Mouse (Mus musculus) cerebral cortex, adult 2 months (tissue): ENCODE measurements around the gene Trp53.

ENCODE experiments used
- WGBS: fragments of 180-500 bp; shearing (Covaris S2); methylation state at CpG from one replicate; pipeline ENCODE4 v1.1.7; 2018; 5-methylcytosine and 5-hydroxymethylcytosine counted together

Trp53 gene

DNA sequence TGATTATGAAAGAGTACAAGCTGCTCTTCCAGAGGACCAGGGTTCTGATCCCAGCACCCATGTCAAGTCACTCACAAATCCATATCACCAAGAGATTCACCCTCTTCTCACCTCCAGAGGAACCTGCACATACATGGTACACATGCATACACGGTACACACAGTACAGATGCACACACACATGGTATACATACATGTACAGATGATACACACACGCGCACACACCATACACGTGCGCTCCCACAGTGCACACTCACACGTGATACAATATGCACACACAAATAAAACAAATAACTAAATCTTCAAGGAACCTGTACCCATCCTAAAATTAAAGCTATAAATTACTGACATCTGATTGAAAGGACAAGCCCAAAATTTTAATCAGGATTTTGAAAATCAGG is 14.7 kb downstream of the Trp53 start:
- WGBS = 95% methylated on average over 6 of the region's 6 CpGs

- 50% methylated on average over 9 of the region's 9 CpGs for WGBS
Measured at GRCm38 (mm10) chr11:69599436-69599835, 19.3 kb downstream of the Trp53 start.

DNA sequence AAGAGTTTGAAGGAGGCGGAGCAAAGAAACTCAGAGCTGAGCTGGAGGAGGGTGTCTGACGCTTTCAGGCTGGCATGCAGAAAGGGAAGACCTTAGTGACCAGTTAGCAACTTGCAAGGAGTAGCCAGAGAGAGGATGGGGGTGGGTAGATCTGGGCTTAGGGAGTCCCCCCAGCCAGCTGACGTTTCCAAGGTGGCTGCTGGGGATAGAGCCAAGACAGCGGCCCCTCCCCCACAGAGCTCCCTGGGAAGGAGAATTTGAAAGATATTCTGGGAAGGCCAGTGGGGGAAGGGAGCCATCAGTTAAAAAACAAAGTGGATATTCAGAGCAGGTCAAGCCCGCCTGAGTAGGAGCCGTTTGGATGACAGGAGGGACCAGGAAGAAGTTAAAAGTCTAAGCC is 19.9 kb downstream of the Trp53 start:
- 25% methylated on average over 6 of the region's 6 CpGs for WGBS

- 61% methylated on average over 3 of the region's 3 CpGs for WGBS
Measured at GRCm38 (mm10) chr11:69601768-69602167, 21.6 kb downstream of the Trp53 start.

- 52% methylated on average over 8 of the region's 8 CpGs for WGBS
Measured at GRCm38 (mm10) chr11:69603516-69603915, 23.4 kb downstream of the Trp53 start.

GRCm38 (mm10) chr11:69604347-69604746 is 24.2 kb downstream of the Trp53 start:
- WGBS = 55% methylated on average over 3 of the region's 3 CpGs

- under 1% methylated on average over 70 of the region's 73 CpGs for WGBS
Measured at GRCm38 (mm10) chr11:69604795-69605664, 24.9 kb downstream of the Trp53 start.

DNA sequence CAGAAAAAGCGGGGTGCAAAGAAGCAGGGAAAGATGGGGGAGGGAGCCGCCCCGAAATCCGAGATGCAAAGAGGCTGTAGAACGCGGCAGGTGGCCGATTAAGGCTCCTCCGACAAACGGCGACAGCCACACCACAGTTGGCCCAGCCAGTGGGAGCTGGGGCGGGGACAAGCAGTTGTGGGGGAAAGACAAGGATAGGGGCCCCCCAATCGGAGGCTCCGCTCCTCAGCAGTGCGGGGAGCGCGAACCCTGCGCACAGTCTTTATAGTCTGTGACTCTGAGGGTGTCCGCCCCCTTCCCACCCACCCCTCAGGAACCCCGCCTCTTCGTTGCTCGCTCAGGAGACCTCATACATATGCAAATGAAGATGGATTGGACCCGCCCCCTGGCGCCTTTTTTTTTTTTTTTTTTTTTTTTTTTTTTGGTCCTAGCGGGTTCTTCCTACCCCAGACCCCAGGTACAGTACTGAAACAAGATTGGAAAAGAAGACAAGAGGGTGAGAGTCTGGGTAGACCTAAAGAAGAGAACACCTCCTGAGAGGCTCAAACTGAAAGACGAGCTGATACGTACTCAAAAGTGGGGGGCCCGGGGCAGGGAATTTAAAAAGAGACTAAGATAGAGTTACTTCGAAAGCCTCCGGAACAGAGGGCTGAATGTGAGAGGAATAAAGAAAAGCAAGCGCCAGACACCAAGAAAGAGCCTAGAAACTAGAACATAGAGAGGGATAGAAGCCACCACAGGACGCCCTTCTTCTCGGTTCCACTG is 25.7 kb downstream of the Trp53 start, which contains the start of gene Atp1b2:
TSS of gene Atp1b2 (minus strand) at position 217 of the 765 bp plus-strand sequence.
- WGBS = 2% methylated on average over 32 of the region's 32 CpGs

DNA sequence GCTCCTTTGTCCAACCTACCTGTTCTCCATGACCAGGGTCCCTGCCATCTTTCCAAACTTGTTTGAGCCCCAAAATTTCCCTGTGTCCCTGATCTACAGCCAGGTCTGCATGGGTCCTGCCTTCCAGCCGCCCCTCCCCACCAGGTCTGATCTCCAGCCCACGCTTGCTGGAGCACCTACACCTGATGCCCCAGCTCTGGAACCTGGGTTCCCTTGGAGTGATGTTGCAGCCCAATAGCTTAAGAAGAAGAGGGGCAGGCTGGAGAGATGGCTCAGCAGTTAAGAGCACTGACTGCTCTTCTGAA is 26.3 kb downstream of the Trp53 start:
- WGBS = 60% methylated on average over 2 of the region's 2 CpGs

- 84% methylated on average over 2 of the region's 2 CpGs for WGBS
Measured at GRCm38 (mm10) chr11:69606832-69607231, 26.7 kb downstream of the Trp53 start.

DNA sequence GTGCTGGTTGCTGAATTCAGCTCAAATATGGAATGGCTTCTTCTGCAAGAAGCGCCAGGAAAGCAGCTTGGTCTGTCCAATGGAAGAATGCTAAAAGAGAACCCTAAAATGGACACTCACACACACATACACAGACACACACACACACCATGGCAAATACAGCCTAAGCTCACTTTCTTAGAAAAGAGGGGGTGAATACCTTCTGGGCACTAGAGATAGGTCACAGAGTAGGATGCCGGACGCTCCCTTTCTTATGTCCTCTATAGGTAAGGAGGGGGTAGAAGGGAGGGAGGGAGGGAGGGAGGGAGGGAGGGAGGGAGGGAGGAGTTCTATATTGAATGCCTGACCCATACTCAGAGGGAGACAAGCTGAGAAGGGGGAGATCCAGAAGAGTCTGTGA is 28.4 kb downstream of the Trp53 start:
- 95% methylated on average over 3 of the region's 3 CpGs for WGBS

DNA sequence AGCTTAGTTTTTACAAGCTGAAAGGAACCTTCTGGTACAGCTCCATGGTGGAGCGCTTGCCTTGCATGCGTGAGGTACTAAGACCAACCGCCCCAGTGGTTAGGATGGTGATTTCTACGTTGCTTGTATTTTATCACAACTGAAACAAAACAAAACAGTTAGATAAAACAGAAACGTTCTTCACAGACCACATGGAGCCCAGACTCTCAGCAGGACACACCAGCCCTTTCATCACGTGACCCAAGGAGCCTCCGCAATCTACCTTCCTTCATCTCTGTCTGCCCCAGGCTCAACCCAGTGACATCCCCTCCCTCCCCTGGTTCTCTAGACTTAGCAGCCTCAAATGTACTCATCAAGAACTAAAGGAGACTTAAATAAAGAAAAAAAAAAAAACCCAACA is 29.3 kb downstream of the Trp53 start:
- WGBS = 76% methylated on average over 7 of the region's 7 CpGs

- WGBS = 65% methylated on average over 4 of the region's 4 CpGs
Measured at GRCm38 (mm10) chr11:69610899-69611298, 30.7 kb downstream of the Trp53 start.

- WGBS = 8% methylated on average over 19 of the region's 19 CpGs
Measured at GRCm38 (mm10) chr11:69613553-69614256, 33.5 kb downstream of the Trp53 start.

DNA sequence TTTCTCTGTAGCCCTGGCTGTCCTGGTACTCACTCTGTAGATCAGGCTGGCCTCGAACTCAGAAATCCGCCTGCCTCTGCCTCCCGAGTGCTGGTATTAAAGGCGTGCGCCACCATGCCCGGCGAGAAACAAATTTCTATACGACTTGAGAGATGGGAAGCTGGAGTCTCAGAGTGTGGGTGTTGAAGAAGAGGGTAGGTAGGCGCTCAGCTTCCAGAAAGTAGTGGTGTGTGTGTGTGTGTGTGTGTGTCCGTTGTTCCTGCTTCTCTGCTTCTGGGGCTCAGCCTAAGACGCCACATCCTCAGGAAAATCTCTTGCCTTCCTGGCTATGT is 34.1 kb downstream of the Trp53 start:
- WGBS = 42% methylated on average over 11 of the region's 11 CpGs

DNA sequence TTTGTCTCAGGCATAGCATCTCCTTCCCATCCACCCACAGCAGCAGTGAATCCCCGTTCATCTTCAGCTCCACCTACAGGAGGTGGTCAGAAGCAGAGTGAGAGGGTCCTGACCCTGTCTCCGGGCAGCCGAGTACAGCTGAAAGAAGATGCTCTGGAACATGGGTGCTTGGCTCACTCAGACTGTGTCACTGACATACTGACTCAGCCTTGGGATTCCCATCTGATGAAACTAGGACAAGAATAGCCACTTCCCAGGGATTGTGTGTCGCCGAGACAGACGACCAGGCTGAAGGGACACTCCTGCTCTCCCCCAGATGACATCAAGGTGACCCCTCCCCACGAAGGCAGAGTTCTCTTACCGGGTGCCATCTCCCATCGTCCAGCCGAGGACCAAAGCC is 36.6 kb downstream of the Trp53 start:
- 50% methylated on average over 10 of the region's 10 CpGs for WGBS

DNA sequence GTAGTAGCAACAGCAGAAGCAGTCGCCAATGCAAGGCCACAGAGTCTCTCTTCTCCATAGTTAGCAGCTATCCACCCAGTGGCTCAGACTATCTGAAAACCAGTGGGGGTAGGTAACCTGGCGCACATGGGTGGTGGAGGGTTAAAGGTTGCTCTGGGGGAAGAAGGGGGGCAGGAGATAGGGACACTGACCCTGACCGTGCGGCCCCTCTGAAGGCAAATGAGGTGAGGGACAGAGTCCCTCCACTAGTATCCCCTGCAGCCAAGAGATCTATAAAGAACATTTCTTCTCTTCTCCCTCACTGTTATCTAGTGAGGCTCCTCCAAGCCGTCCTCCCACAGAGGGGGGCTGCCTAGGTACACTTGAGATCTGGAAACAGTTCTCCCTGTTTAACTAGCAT is 37.6 kb downstream of the Trp53 start, which contains the start of gene Shbg:
TSS of gene Shbg (minus strand) at position 101 of the 400 bp plus-strand sequence.
- WGBS = 82% methylated on average over 5 of the region's 5 CpGs

GRCm38 (mm10) chr11:69620394-69621081 is 40.4 kb downstream of the Trp53 start:
- whole genome bisulfite sequencing = 60% methylated on average over 7 of the region's 7 CpGs

GRCm38 (mm10) chr11:69621571-69622268 is 41.6 kb downstream of the Trp53 start, which contains the start of gene Sat2:
Gene Sat2 (plus strand): TSS chr11:69622024.
- 1% methylated on average over 20 of the region's 20 CpGs for WGBS

DNA sequence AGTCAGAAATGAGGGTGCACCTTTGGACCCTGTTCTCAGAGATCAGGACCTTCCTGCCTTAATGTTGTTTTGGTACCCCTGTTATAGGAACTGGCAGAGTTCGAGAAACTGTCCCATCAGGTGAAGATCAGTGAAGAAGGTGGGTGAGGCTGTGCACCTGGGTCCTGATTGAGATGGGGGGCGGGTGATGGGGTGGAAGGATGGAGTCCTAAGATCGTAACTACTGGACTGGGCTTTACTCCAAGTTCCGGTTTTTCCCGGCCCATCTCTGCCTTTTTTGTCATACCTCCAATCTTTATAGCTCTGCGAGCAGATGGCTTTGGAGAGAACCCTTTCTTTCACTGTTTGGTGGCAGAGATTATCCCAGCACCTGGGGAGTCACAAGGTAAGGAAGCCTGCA is 42.2 kb downstream of the Trp53 start:
- 15% methylated on average over 6 of the region's 6 CpGs for WGBS

- 81% methylated on average over 4 of the region's 4 CpGs for WGBS
Measured at GRCm38 (mm10) chr11:69623006-69623405, 42.8 kb downstream of the Trp53 start.
